Comparison of ENCODE assay signal across 24 mouse cellular contexts in genomic region chr3:69626213-69626962, GRCm38 (mm10). TPM values are rescaled to one million over a fixed set of nuclear protein-coding genes. Genes with fewer than 3 reads are reported as not detected.
DNase-seq lines count a peak whose midpoint lies in the region; ATAC-seq and TF ChIP-seq lines count a peak whose summit lies in the region.
"Had no signal": no experiment of that assay in that cellular context is flagged by ENCODE, and none has a peak within 500 bp of the region (broad histone marks: within the 10 kb centered on the region; RNA-seq: fewer than 3 reads in every experiment).

No protein-coding gene starts in this region.

- no peak overlapping the region for H3K4me2 ChIP-seq in embryonic facial prominence, embryonic 13.5 days
- H3K4me2 ChIP-seq in limb, embryonic 14.5 days (replicated peaks; ENCODE audit: low read depth, low read length, severe bottlenecking), result no peak overlapping the region
- H3K4me2 ChIP-seq: forebrain, embryonic 15.5 days; hindbrain, embryonic 12.5 days; limb, embryonic 15.5 days; lung, embryonic 14.5 days; midbrain, embryonic 15.5 days; neural tube, embryonic 15.5 days had no signal

- H3K4me1 ChIP-seq in embryonic facial prominence, embryonic 13.5 days, result no peaks in the 10 kb centered on the region
- peaks cover 3% of the 10 kb centered on the region; the same call in 1 of the 2 replicates for H3K4me1 ChIP-seq in embryonic facial prominence, embryonic 10.5 days
- H3K4me1 ChIP-seq in limb, embryonic 14.5 days (ENCODE audit: control insufficient read depth, insufficient read depth, low read length), result no peaks in the 10 kb centered on the region
- H3K4me1 ChIP-seq in cerebellum, adult 2 months (ENCODE audit: control insufficient read depth, insufficient read depth, low read length), result no peaks in the 10 kb centered on the region
- H3K4me1 ChIP-seq: forebrain, embryonic 15.5 days; hindbrain, embryonic 12.5 days; limb, embryonic 15.5 days; midbrain, embryonic 15.5 days; neural tube, embryonic 15.5 days had no signal

- H3K27ac ChIP-seq in embryonic facial prominence, embryonic 13.5 days, result no peak overlapping the region
- H3K27ac ChIP-seq in embryonic facial prominence, embryonic 10.5 days (replicated peaks), result no peak overlapping the region
- no peak overlapping the region for H3K27ac ChIP-seq in limb, embryonic 14.5 days (replicated peaks; ENCODE audit: low read depth, low read length)
- no peak overlapping the region for H3K27ac ChIP-seq in cerebellum, adult 2 months (ENCODE audit: insufficient read depth, low read length)
- H3K27ac ChIP-seq: forebrain, embryonic 15.5 days; hindbrain, embryonic 12.5 days; limb, embryonic 15.5 days; liver, embryonic 14.5 days; midbrain, embryonic 15.5 days; neural tube, embryonic 15.5 days; stomach, postnatal 0 days had no signal

- no peak overlapping the region for H3K9ac ChIP-seq in embryonic facial prominence, embryonic 13.5 days
- H3K9ac ChIP-seq in limb, embryonic 14.5 days (ENCODE audit: low read depth, low read length, severe bottlenecking), result no peak overlapping the region
- H3K9ac ChIP-seq: forebrain, embryonic 15.5 days; hindbrain, embryonic 12.5 days; limb, embryonic 15.5 days; liver, embryonic 14.5 days; lung, embryonic 14.5 days; midbrain, embryonic 15.5 days; neural tube, embryonic 15.5 days had no signal

- no peaks in the 10 kb centered on the region for H3K36me3 ChIP-seq in embryonic facial prominence, embryonic 13.5 days
- no peaks in the 10 kb centered on the region for H3K36me3 ChIP-seq in embryonic facial prominence, embryonic 10.5 days (replicated peaks)
- no peaks in the 10 kb centered on the region for H3K36me3 ChIP-seq in limb, embryonic 14.5 days (ENCODE audit: control insufficient read depth, insufficient read depth, low read length)
- H3K36me3 ChIP-seq: forebrain, embryonic 15.5 days; hindbrain, embryonic 12.5 days; limb, embryonic 15.5 days; midbrain, embryonic 15.5 days; neural tube, embryonic 15.5 days had no signal

- H3K9me3 ChIP-seq in embryonic facial prominence, embryonic 13.5 days, result no peaks in the 10 kb centered on the region
- no peaks in the 10 kb centered on the region for H3K9me3 ChIP-seq in embryonic facial prominence, embryonic 10.5 days
- H3K9me3 ChIP-seq in limb, embryonic 14.5 days (ENCODE audit: control insufficient read depth, low read length), result no peaks in the 10 kb centered on the region
- H3K9me3 ChIP-seq: forebrain, embryonic 15.5 days; hindbrain, embryonic 12.5 days; limb, embryonic 15.5 days; midbrain, embryonic 15.5 days; neural tube, embryonic 15.5 days had no signal

- TF ChIP-seq POLR2A in limb, embryonic 14.5 days (IDR thresholded peaks at IDR 0.05; ENCODE audit: borderline replicate concordance, extremely low read depth, insufficient read depth, insufficient read length), result no peak
- no peak for TF ChIP-seq POLR2A in cerebellum, adult 2 months (IDR thresholded peaks at IDR 0.05; ENCODE audit: borderline replicate concordance, insufficient read depth, low read length)

- 78% methylated on average over 11 of the region's 11 CpGs for WGBS in embryonic facial prominence, embryonic 13.5 days
- 86% methylated on average over 11 of the region's 11 CpGs for WGBS in embryonic facial prominence, embryonic 10.5 days
- 61% methylated on average over 11 of the region's 11 CpGs for WGBS in limb, embryonic 14.5 days
- 63% methylated on average over 11 of the region's 11 CpGs for WGBS in cerebellum, adult 2 months

- no peak for DNase-seq in embryonic facial prominence, embryonic 10.5 days (ENCODE audit: low spot score)
- DNase-seq in 416B (ENCODE audit: low read depth), result peak; percentile 67
- DNase-seq in R1 (ENCODE audit: low read depth, low spot score), result peak; percentile 28
- DNase-seq in limb, embryonic 14.5 days (ENCODE audit: low spot score), result no peak
- no peak for DNase-seq in ovary, adult 18-20 months (ENCODE audit: low spot score)
- no peak for DNase-seq in cerebellum, adult 2 months
- DNase-seq: adrenal gland, postnatal 25 days; cerebellum, adult 18-20 months; cerebellum, postnatal 14 days; gastrocnemius, postnatal 10 days; lung, embryonic 14.5 days; lung, postnatal 14 days; right cerebral cortex, postnatal 4 days; thymus, adult 2 months; thymus, postnatal 36 days had no signal

- H3K27me3 ChIP-seq in embryonic facial prominence, embryonic 13.5 days, result 0 out of 2 replicates have a peak, but pooled peaks cover 2% of the 10 kb centered on the region
- H3K27me3 ChIP-seq in embryonic facial prominence, embryonic 10.5 days (replicated peaks; ENCODE audit: low read depth, poor library complexity, severe bottlenecking), result no peaks in the 10 kb centered on the region
- H3K27me3 ChIP-seq in limb, embryonic 14.5 days (ENCODE audit: control insufficient read depth, insufficient read depth, low read length), result no peaks in the 10 kb centered on the region
- no peaks in the 10 kb centered on the region for H3K27me3 ChIP-seq in cerebellum, adult 2 months (ENCODE audit: control insufficient read depth, insufficient read depth, low read length)
- H3K27me3 ChIP-seq: forebrain, embryonic 15.5 days; hindbrain, embryonic 12.5 days; limb, embryonic 15.5 days; midbrain, embryonic 15.5 days; neural tube, embryonic 15.5 days had no signal

- TF ChIP-seq CTCF in cerebellum, adult 2 months (IDR thresholded peaks at IDR 0.05; ENCODE audit: borderline replicate concordance, insufficient read depth, low read depth, low read length), result no peak

- H3K4me3 ChIP-seq in embryonic facial prominence, embryonic 13.5 days, result no peak overlapping the region
- H3K4me3 ChIP-seq in embryonic facial prominence, embryonic 10.5 days, result no peak overlapping the region
- no peak overlapping the region for H3K4me3 ChIP-seq in limb, embryonic 14.5 days (replicated peaks; ENCODE audit: low read length)
- H3K4me3 ChIP-seq in cerebellum, adult 2 months (replicated peaks; ENCODE audit: insufficient read depth, low read depth, low read length), result no peak overlapping the region
- H3K4me3 ChIP-seq: forebrain, embryonic 15.5 days; hindbrain, embryonic 12.5 days; limb, embryonic 15.5 days; midbrain, embryonic 15.5 days; neural tube, embryonic 15.5 days had no signal

- ATAC-seq in embryonic facial prominence, embryonic 13.5 days (ENCODE audit: insufficient number of reproducible peaks, insufficient read depth, low FRiP score, low TSS enrichment, low read depth), result peak; percentile 32; the same call in 1 of the 2 replicates
- ATAC-seq in limb, embryonic 14.5 days (ENCODE audit: low FRiP score, low read depth), result peak; percentile 15; the same call in 1 of the 2 replicates
- ATAC-seq: forebrain, embryonic 15.5 days; intestine, embryonic 16.5 days; midbrain, embryonic 15.5 days had no signal

RNA-seq across cellular contexts. Expression of gene B3galnt1, which starts 27.6 kb away (rescaled TPM):
- polyA plus RNA-seq in embryonic facial prominence, embryonic 13.5 days (2015; fragmentation: Nextera tagmentation; extraction: Ambion mirVana), result 32.4 and 35.8 TPM in 2 replicates
- 24.4 and 25.2 TPM in 2 replicates for polyA plus RNA-seq in embryonic facial prominence, embryonic 10.5 days (2016; fragmentation: Nextera tagmentation; extraction: Ambion mirVana)
- polyA plus RNA-seq in limb, embryonic 14.5 days (2012; rRNA removed), result 22.3 and 24.3 TPM in 2 replicates
- polyA plus RNA-seq in limb, embryonic 14.5 days (2014; fragmentation: Nextera tagmentation; extraction: Ambion mirVana), result 49.6 and 53.7 TPM in 2 replicates
- 34.3 and 36.2 TPM in 2 replicates for polyA plus RNA-seq in cerebellum, adult 2 months (2012; rRNA removed)

Comparison
In these comparisons a context has a peak if more than half of its experiments do, and no peak if none do; other contexts are left out.
1. DNase-seq: peak in 416B (single experiment) and R1 (single experiment); none in embryonic facial prominence, embryonic 10.5 days (single experiment), limb, embryonic 14.5 days (single experiment), ovary, adult 18-20 months (single experiment) and cerebellum, adult 2 months (0 of 2).